Mouse (Mus musculus) kidney, embryonic 15.5 days (tissue): ENCODE measurements around the gene Aurka. TPM values are rescaled to one million over a fixed set of nuclear protein-coding genes. Genes with fewer than 3 reads are reported as not detected.

ENCODE experiments used
- ATAC-seq: fragments of 200-750 bp; cut with Nextera tagmentation; replicated peaks from 2 replicates; pipeline ENCODE4 v1.8.0; 2017; ENCODE audit warnings: moderate TSS enrichment; ENCODE audit not compliant: low FRiP score
- H3K27ac ChIP-seq: fragments of 300-500 bp; sonication (generic); 2 replicates; pipeline ENCODE4 v1.5.1; 2015; ENCODE audit warnings: mild to moderate bottlenecking, inconsistent platforms
- H3K27me3 ChIP-seq: fragments of 300-500 bp; sonication (generic); 2 replicates; pipeline ENCODE4 v1.6.1; 2015; ENCODE audit warnings: inconsistent platforms
- H3K36me3 ChIP-seq: fragments of 300-500 bp; sonication (generic); 2 replicates; pipeline ENCODE4 v1.6.1; 2015; ENCODE audit warnings: inconsistent platforms
- H3K4me1 ChIP-seq: fragments of 300-500 bp; sonication (generic); 2 replicates; pipeline ENCODE4 v1.6.1; 2015; ENCODE audit warnings: inconsistent platforms
- H3K4me2 ChIP-seq: fragments of 300-500 bp; sonication (generic); 2 replicates; pipeline ENCODE4 v1.6.1; 2015; ENCODE audit warnings: moderate library complexity, mild to moderate bottlenecking, inconsistent platforms
- H3K4me3 ChIP-seq: fragments of 300-500 bp; sonication (generic); replicated peaks from 2 replicates; pipeline ENCODE4 v1.5.1; 2015; ENCODE audit warnings: mild to moderate bottlenecking, inconsistent platforms
- H3K9ac ChIP-seq: fragments of 300-500 bp; sonication (generic); 2 replicates; pipeline ENCODE4 v1.6.1; 2015; ENCODE audit warnings: mild to moderate bottlenecking, inconsistent platforms
- H3K9me3 ChIP-seq: fragments of 300-500 bp; sonication (generic); replicated peaks from 2 replicates; pipeline ENCODE4 v1.6.1; 2016; ENCODE audit warnings: inconsistent platforms
- WGBS: fragments of 180-500 bp; shearing (Covaris S2); methylation state at CpG from one replicate; pipeline ENCODE4 v1.1.7; 2015; ENCODE audit warnings: mixed read lengths; 5-methylcytosine and 5-hydroxymethylcytosine counted together
- polyA plus RNA-seq: library from polyadenylated mRNA; unstranded; fragments of >200 nt; fragmentation: Nextera tagmentation; extraction: Ambion mirVana; gene quantifications from 2 replicates; pipeline ENCODE4 v1.2.1, GENCODE M21; 2015

Gene Aurka
- polyA plus RNA-seq = 112 TPM in 2 replicates

GRCm38 (mm10) chr2:172370411-172371223, at the start of gene Aurka, which contains the start of gene Cstf1:
Gene Aurka (minus strand): TSS chr2:172370535.
Gene Cstf1 (plus strand): TSS chr2:172370681.
- WGBS = under 1% methylated on average over 66 of the region's 66 CpGs
- peaks cover 66% of the 10 kb centered on the region for H3K36me3 ChIP-seq
- peak within 1 kb of the TSS; percentile 61 for H3K4me2 ChIP-seq

GRCm38 (mm10) chr2:172418208-172418607, 47.9 kb upstream of the Aurka start:
- ATAC-seq = no peak
- no peaks in the 10 kb centered on the region for H3K9me3 ChIP-seq
- H3K9ac ChIP-seq = no peak overlapping the region
- H3K4me3 ChIP-seq = no peak overlapping the region
- no peaks in the 10 kb centered on the region for H3K27me3 ChIP-seq
- no peaks in the 10 kb centered on the region for H3K36me3 ChIP-seq
- H3K27ac ChIP-seq = no peak overlapping the region
- no peak overlapping the region for H3K4me2 ChIP-seq
- 86% methylated on average over 5 of the region's 5 CpGs for WGBS
- H3K4me1 ChIP-seq = peaks cover 8% of the 10 kb centered on the region

More at GRCm38 (mm10) chr2:172370411-172371223, at the start of gene Aurka, which contains the start of gene Cstf1:
- peak; percentile 99 for ATAC-seq
- Histone ChIP-seq H3K4me3 (peak within 1 kb of the TSS; percentile 64), H3K27me3 (no peaks in the 10 kb centered on the region), H3K9ac (peak within 1 kb of the TSS; percentile 85), H3K27ac (peak within 1 kb of the TSS; percentile 92), H3K4me1 (peaks cover 32% of the 10 kb centered on the region), H3K9me3 (no peaks in the 10 kb centered on the region)

GRCm38 (mm10) chr2:172416876-172417275, 46.5 kb upstream of the Aurka start:
- ATAC-seq = no peak
- WGBS = 81% methylated on average over 5 of the region's 5 CpGs

GRCm38 (mm10) chr2:172416218-172416617, 45.9 kb upstream of the Aurka start:
- ATAC-seq = no peak
- H3K36me3 ChIP-seq = no peaks in the 10 kb centered on the region
- H3K27me3 ChIP-seq = no peaks in the 10 kb centered on the region
- no peak overlapping the region for H3K9ac ChIP-seq
- peaks cover 20% of the 10 kb centered on the region for H3K4me1 ChIP-seq
- 71% methylated on average over 12 of the region's 12 CpGs for WGBS
- no peak overlapping the region for H3K27ac ChIP-seq
- no peak overlapping the region for H3K4me3 ChIP-seq
- no peak overlapping the region for H3K4me2 ChIP-seq
- H3K9me3 ChIP-seq = no peaks in the 10 kb centered on the region

More at GRCm38 (mm10) chr2:172416876-172417275, 46.5 kb upstream of the Aurka start:
- Histone ChIP-seq H3K9me3 (no peaks in the 10 kb centered on the region), H3K27me3 (no peaks in the 10 kb centered on the region), H3K4me2 (no peak overlapping the region), H3K27ac (no peak overlapping the region), H3K4me1 (peaks cover 19% of the 10 kb centered on the region), H3K4me3 (no peak overlapping the region), H3K9ac (no peak overlapping the region), H3K36me3 (no peaks in the 10 kb centered on the region)

- H3K4me1 ChIP-seq = peaks cover 20% of the 10 kb centered on the region
- no peaks in the 10 kb centered on the region for H3K27me3 ChIP-seq
- H3K4me2 ChIP-seq = no peak overlapping the region
- no peak for ATAC-seq
- H3K9me3 ChIP-seq = no peaks in the 10 kb centered on the region
- no peak overlapping the region for H3K4me3 ChIP-seq
- no peak overlapping the region for H3K27ac ChIP-seq
- H3K9ac ChIP-seq = no peak overlapping the region
- no peaks in the 10 kb centered on the region for H3K36me3 ChIP-seq
- WGBS = 54% methylated on average over 5 of the region's 5 CpGs
Observed at GRCm38 (mm10) chr2:172413894-172414293, 43.6 kb upstream of the Aurka start.

GRCm38 (mm10) chr2:172413273-172413672, 42.9 kb upstream of the Aurka start:
- peaks cover 20% of the 10 kb centered on the region for H3K4me1 ChIP-seq
- no peak overlapping the region for H3K9ac ChIP-seq
- peak; percentile 50 for ATAC-seq
- H3K36me3 ChIP-seq = no peaks in the 10 kb centered on the region
- H3K27me3 ChIP-seq = no peaks in the 10 kb centered on the region
- 11% methylated on average over 4 of the region's 4 CpGs for WGBS
- peak overlapping the region; percentile 71 for H3K27ac ChIP-seq
- H3K4me2 ChIP-seq = peak overlapping the region; percentile 51; the same call in 1 of the 2 replicates
- no peaks in the 10 kb centered on the region for H3K9me3 ChIP-seq
- no peak overlapping the region for H3K4me3 ChIP-seq

DNA sequence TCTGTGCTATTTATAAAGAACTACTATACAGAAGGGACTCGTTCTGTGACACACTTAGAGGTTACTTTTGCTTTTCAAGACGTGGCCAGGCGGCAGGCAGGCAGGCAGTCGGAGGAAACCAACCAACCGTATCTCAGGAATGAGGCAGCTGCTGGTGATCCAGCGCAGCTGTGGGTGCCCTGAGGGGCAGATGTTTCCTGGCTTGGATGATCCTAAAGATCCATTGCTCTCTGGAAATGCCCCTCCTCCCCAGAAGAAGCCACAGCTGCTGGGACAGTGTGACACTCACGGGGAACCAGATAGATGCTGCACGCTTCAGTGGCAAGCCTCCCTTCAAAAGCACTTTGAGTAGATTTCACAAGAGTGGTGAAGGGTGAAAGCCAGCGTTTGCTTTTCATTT, 42.1 kb upstream of the Aurka start:
- 5% methylated on average over 9 of the region's 9 CpGs for WGBS
- peaks cover 20% of the 10 kb centered on the region for H3K4me1 ChIP-seq
- peak overlapping the region; percentile 51 for H3K4me2 ChIP-seq
- 0 out of 2 replicates have a peak overlapping the region, but pooled peaks have one; percentile 10 for H3K4me3 ChIP-seq
- no peak overlapping the region for H3K9ac ChIP-seq
- no peaks in the 10 kb centered on the region for H3K27me3 ChIP-seq
- peak overlapping the region; percentile 71 for H3K27ac ChIP-seq
- peak; percentile 92 for ATAC-seq
- H3K9me3 ChIP-seq = no peaks in the 10 kb centered on the region
- H3K36me3 ChIP-seq = no peaks in the 10 kb centered on the region

DNA sequence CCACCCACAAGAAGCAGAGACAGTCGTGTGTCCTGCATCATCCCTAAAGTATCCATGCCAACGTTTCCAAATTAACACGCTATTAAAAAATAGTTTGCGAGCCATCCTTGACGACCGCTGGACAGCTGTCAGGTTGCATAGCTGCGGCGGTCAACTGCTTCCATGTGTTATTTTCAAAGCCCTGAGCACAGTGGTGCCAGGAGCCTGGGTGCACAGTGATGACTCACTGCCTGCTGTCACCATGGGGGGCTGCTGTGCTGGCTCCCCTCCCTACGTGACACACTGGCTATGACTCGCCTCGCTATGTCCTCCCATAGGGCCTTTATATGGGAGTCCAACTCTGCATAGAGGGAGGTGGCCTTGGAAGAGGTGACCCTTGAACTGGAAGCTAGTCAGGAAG, 40.8 kb upstream of the Aurka start:
- ATAC-seq = no peak; the same call in 1 of the 2 replicates
- Histone ChIP-seq H3K27ac (no peak overlapping the region), H3K4me3 (no peak overlapping the region), H3K27me3 (no peaks in the 10 kb centered on the region), H3K4me1 (peaks cover 23% of the 10 kb centered on the region), H3K9ac (no peak overlapping the region), H3K36me3 (no peaks in the 10 kb centered on the region), H3K4me2 (no peak overlapping the region), H3K9me3 (no peaks in the 10 kb centered on the region)
- 83% methylated on average over 11 of the region's 11 CpGs for WGBS

DNA sequence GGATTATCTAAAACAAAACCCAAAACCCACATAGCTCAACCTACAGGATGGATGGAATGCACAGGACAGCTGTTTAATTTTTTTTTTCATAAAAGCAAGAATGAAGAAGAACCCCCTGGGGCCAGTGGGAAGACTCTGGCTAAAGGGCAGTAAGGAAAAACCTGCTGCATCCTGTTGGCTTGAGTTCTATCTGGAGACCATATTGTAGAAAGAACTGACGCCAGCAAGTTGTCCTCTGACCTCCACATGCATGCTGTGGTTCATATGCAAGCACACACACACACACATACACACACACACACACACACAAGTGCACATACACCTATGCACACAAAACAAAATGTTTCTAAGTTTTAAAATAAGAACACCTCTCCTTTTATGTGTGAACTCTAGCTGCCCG, 40.4 kb upstream of the Aurka start:
- Histone ChIP-seq H3K9ac (no peak overlapping the region), H3K27ac (no peak overlapping the region), H3K4me3 (no peak overlapping the region), H3K27me3 (no peaks in the 10 kb centered on the region), H3K36me3 (no peaks in the 10 kb centered on the region), H3K9me3 (no peaks in the 10 kb centered on the region), H3K4me2 (no peak overlapping the region), H3K4me1 (peaks cover 23% of the 10 kb centered on the region)
- 88% methylated on average over 2 of the region's 2 CpGs for WGBS
- ATAC-seq = no peak

- Histone ChIP-seq H3K27ac (no peak overlapping the region), H3K9me3 (no peaks in the 10 kb centered on the region), H3K9ac (no peak overlapping the region), H3K4me2 (no peak overlapping the region), H3K36me3 (no peaks in the 10 kb centered on the region), H3K27me3 (no peaks in the 10 kb centered on the region), H3K4me1 (peaks cover 8% of the 10 kb centered on the region), H3K4me3 (no peak overlapping the region)
- 79% methylated on average over 2 of the region's 2 CpGs for WGBS
- no peak for ATAC-seq
Observed at GRCm38 (mm10) chr2:172407499-172407898, 37.2 kb upstream of the Aurka start.

GRCm38 (mm10) chr2:172406173-172406572, 35.8 kb upstream of the Aurka start:
- no peak overlapping the region for H3K4me2 ChIP-seq
- no peaks in the 10 kb centered on the region for H3K9me3 ChIP-seq
- no peaks in the 10 kb centered on the region for H3K27me3 ChIP-seq
- ATAC-seq = no peak
- 0 out of 2 replicates have a peak, but pooled peaks cover 3% of the 10 kb centered on the region for H3K4me1 ChIP-seq
- H3K4me3 ChIP-seq = no peak overlapping the region
- no peak overlapping the region for H3K27ac ChIP-seq
- H3K9ac ChIP-seq = no peak overlapping the region
- WGBS = 49% methylated on average over 4 of the region's 4 CpGs
- no peaks in the 10 kb centered on the region for H3K36me3 ChIP-seq

GRCm38 (mm10) chr2:172405011-172405410, 34.7 kb upstream of the Aurka start:
- Histone ChIP-seq H3K9me3 (no peaks in the 10 kb centered on the region), H3K4me1 (0 out of 2 replicates have a peak, but pooled peaks cover 3% of the 10 kb centered on the region), H3K27me3 (no peaks in the 10 kb centered on the region), H3K9ac (no peak overlapping the region), H3K27ac (no peak overlapping the region), H3K4me2 (no peak overlapping the region), H3K4me3 (no peak overlapping the region), H3K36me3 (no peaks in the 10 kb centered on the region)
- 68% methylated on average over 3 of the region's 3 CpGs for WGBS
- ATAC-seq = no peak
